11 mouse cellular contexts compared by ENCODE assay signal in the genomic region with DNA sequence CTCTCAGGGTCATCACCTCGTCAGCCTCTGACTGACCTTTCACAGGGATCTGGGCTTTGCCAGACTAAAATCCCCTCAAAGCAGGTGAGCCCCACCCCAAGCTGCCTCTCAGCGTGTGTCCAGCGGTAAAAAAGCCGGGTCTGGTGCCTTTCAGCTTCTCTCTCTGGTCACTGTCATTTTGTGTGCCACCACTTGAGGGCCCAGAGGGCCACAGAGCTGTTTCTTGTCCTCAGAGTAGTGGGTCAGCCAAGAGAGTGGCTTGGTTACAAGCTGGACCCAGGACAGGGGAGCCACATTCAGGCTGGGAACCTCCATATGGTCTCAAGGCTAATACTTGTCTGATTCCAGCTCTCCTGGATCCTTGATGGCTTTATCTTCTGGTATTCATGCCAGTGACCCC.
DNase-seq lines count a peak whose midpoint lies in the region; ATAC-seq lines count a peak whose summit lies in the region.
"Had no signal": no experiment of that assay in that cellular context is flagged by ENCODE, and none has a peak within 500 bp of the region (broad histone marks: within the 10 kb centered on the region; RNA-seq: fewer than 3 reads in every experiment).

No protein-coding gene starts in this region.

- peaks cover 97% of the 10 kb centered on the region for H3K27me3 ChIP-seq in midbrain, embryonic 10.5 days (ENCODE audit: low read depth, poor library complexity, severe bottlenecking)
- peaks cover 47% of the 10 kb centered on the region for H3K27me3 ChIP-seq in midbrain, embryonic 15.5 days (replicated peaks)

- no peaks in the 10 kb centered on the region for H3K9me3 ChIP-seq in midbrain, embryonic 10.5 days (replicated peaks)
- no peaks in the 10 kb centered on the region for H3K9me3 ChIP-seq in midbrain, embryonic 15.5 days
- H3K9me3 ChIP-seq: forebrain, embryonic 13.5 days; hindbrain, embryonic 15.5 days; stomach, embryonic 15.5 days had no signal

- H3K36me3 ChIP-seq in midbrain, embryonic 10.5 days = no peaks in the 10 kb centered on the region
- no peaks in the 10 kb centered on the region for H3K36me3 ChIP-seq in midbrain, embryonic 15.5 days (replicated peaks)
- H3K36me3 ChIP-seq: hindbrain, embryonic 15.5 days; stomach, embryonic 15.5 days had no signal

- no peak overlapping the region for H3K9ac ChIP-seq in midbrain, embryonic 15.5 days
- H3K9ac ChIP-seq: forebrain, embryonic 13.5 days; hindbrain, embryonic 15.5 days; stomach, embryonic 15.5 days had no signal

- intact Hi-C loops in gastrocnemius, postnatal 14 days (cut with DNase I; ENCODE audit: low total_unique reads) = loop anchor here (10.0 kb wide), 1 partner anchor 243 kb away; no protein-coding TSS in a partner anchor

- no peak for ATAC-seq in midbrain, embryonic 15.5 days (replicated peaks)
- ATAC-seq: forebrain, embryonic 13.5 days had no signal

- WGBS in midbrain, embryonic 10.5 days = 0% methylated on average over 4 of the region's 4 CpGs
- WGBS in midbrain, embryonic 15.5 days = 4% methylated on average over 4 of the region's 4 CpGs

- no peak overlapping the region for H3K27ac ChIP-seq in midbrain, embryonic 10.5 days (replicated peaks)
- no peak overlapping the region for H3K27ac ChIP-seq in midbrain, embryonic 15.5 days
- H3K27ac ChIP-seq: forebrain, embryonic 13.5 days; hindbrain, embryonic 15.5 days; stomach, embryonic 15.5 days had no signal

- no peak overlapping the region for H3K4me3 ChIP-seq in midbrain, embryonic 10.5 days
- no peak overlapping the region for H3K4me3 ChIP-seq in midbrain, embryonic 15.5 days
- H3K4me3 ChIP-seq: forebrain, embryonic 13.5 days; hindbrain, embryonic 15.5 days; stomach, embryonic 15.5 days had no signal

- H3K4me2 ChIP-seq in midbrain, embryonic 15.5 days = no peak overlapping the region
- H3K4me2 ChIP-seq: forebrain, embryonic 13.5 days; hindbrain, embryonic 15.5 days; stomach, embryonic 15.5 days had no signal

- DNase-seq in gastrocnemius, postnatal 14 days = peak; percentile 19
- DNase-seq in gastrocnemius, postnatal 10 days = no peak
- peak; percentile 33 for DNase-seq in midbrain, embryonic 10.5 days (ENCODE audit: low spot score)
- peak; percentile 8 for DNase-seq in kidney, adult 11 months
- DNase-seq in kidney, postnatal 14 days = peak; percentile 32
- DNase-seq in lung, postnatal 14 days = no peak
- DNase-seq in right cerebral cortex, postnatal 14 days = no peak

- H3K4me1 ChIP-seq in midbrain, embryonic 10.5 days = peaks cover 30% of the 10 kb centered on the region
- 0 out of 2 replicates have a peak, but pooled peaks cover 6% of the 10 kb centered on the region for H3K4me1 ChIP-seq in midbrain, embryonic 15.5 days
- H3K4me1 ChIP-seq: forebrain, embryonic 13.5 days; stomach, embryonic 15.5 days had no signal

Comparison
In these comparisons a context has a peak if more than half of its experiments do, and no peak if none do; other contexts are left out.
1. DNase-seq: peak in gastrocnemius, postnatal 14 days (single experiment), midbrain, embryonic 10.5 days (single experiment), kidney, adult 11 months (single experiment) and kidney, postnatal 14 days (single experiment); none in gastrocnemius, postnatal 10 days (single experiment), lung, postnatal 14 days (single experiment) and right cerebral cortex, postnatal 14 days (single experiment).